Mouse (Mus musculus) cerebellum, adult 11-12 months (tissue): ENCODE data around the gene Wnt6.
A peak's percentile ranks its signal among the peaks of the same experiment; 100 is the strongest.

Experiments used
- DNase-seq: peaks from one replicate; pipeline ENCODE4 v3.0.0; 2022

Gene Wnt6

GRCm38 (mm10) chr1:74771845-74771930 lies at the start of gene Wnt6:
Wnt6 (plus strand) TSS chr1:74771892.
- no peak for DNase-seq

DNA sequence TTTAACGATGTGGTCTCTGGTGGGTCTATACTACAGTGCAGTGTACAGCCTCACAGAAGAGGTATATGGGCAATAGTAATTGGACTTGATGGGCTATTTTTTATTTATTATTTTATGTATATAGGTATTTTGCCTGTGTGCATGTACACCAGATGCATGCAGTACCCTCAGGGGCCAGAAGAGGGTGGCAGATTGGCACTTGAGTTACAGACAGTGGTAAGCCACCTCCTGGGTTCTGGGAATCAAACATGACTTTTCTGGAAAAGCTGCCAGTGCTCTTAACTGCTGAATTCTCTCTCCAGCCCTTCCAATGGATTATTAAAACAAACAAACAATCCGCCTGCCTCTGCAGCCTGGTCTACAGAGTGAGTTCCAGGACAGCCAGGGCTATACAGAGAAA lies 47.9 kb upstream of the Wnt6 start:
- no peak for DNase-seq

DNA sequence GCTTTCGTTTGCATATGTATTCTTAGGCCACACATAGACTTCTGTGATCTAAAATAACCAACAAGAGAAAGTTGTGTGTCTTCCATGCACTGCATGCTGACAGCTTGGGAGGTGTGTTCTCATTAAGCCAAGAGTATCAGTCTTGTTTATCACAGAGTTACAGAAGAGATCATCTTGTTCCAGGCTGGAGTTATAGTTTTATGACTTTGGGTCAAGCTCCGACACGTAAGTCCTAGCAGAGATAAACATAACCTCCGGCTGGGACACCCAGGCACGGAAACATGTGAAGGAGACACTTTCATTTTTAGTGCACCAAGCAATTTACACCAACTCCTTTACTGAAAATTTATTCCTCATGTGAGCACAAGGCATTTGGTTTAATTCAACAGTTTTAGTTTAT lies 45.6 kb upstream of the Wnt6 start:
- no peak for DNase-seq

DNA sequence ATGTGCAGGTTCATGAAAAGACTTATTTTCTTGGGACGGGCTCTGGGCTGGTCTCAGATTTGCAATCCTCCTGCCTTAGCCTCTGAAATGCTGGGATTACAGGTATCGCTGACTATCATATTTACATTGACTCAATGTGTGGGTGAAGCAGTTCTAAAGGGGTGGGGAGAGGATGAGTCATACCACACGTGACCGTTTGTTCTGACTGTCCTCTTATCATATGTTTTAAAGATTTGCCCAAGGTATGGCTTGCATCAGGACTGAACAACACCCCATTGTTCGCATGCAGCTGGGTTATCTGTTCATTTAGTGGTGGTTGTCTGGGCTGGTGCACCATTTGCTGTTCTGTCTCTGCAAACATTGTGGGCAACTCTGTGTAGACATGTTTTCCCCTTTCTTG lies 45.0 kb upstream of the Wnt6 start:
- no peak for DNase-seq

- DNase-seq: no peak
Observed at GRCm38 (mm10) chr1:74728446-74728845, 43.2 kb upstream of the Wnt6 start.

DNA sequence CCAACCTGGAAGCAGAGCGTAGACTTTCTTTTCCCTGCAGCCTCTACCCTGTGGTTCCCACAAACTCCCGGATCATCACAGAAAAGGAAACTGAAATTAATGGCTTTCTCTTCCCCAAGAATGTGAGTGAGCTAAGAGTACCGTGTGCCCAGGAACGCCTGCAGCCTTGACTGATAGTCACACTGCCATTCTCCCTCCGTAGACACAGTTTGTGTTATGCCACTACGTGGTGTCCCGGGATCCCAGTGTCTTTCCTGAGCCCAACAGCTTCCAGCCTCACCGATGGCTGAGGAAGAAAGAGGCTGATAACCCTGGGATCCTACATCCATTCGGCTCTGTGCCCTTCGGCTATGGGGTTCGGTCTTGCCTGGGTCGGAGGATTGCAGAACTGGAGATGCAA lies 34.7 kb upstream of the Wnt6 start:
- no peak for DNase-seq

- no peak for DNase-seq
Observed at GRCm38 (mm10) chr1:74737500-74737899, 34.2 kb upstream of the Wnt6 start.

- no peak for DNase-seq
Observed at GRCm38 (mm10) chr1:74740846-74741245, 30.8 kb upstream of the Wnt6 start.

- DNase-seq: no peak
Observed at GRCm38 (mm10) chr1:74747335-74747734, 24.4 kb upstream of the Wnt6 start.

GRCm38 (mm10) chr1:74748643-74749271 lies 22.9 kb upstream of the Wnt6 start, which contains the start of gene Prkag3:
Prkag3 (minus strand) TSS chr1:74749221.
- DNase-seq: no peak

DNA sequence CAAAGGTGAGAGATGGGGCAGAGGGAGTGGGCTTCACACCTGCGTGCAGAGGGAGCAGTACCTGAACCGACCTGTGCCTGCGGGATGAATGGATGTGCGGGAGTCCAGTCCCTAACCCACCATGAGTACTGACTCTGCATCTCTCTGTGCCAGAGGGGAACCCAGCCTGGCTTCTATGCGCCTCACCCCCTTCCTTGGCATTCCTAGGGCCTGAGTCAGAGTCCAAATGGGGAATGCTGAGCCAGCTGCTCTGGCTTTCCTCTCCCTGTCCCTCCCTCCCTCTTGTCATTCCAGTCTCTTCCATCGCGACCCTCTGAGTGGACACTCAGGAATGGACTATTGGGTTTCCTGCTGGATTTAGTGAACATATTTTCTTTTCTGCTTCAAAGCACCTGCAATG lies 22.4 kb upstream of the Wnt6 start:
- DNase-seq: no peak

- no peak for DNase-seq
Observed at GRCm38 (mm10) chr1:74750683-74751082, 21.0 kb upstream of the Wnt6 start.

GRCm38 (mm10) chr1:74752150-74752549 lies 19.5 kb upstream of the Wnt6 start:
- no peak for DNase-seq

DNA sequence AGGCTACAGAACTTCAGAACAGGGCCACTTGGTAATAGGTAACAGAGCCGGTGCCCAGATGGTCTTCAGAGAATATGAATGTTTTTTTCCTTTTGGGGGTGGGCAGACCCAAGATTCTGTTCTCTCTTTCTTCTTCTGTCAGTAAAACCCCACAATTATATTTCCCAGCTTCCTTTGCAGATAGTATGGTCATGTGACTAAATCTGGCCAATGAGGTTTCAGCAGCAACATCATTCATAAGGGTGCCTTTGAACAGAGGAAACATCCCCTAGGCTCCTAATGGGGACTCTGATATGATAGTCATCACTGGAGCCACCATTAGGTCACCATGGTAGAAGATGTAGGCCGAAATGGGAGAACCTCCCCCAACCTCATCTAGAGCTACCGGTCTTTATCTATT lies 18.9 kb upstream of the Wnt6 start:
- DNase-seq: no peak

- DNase-seq: no peak
Observed at GRCm38 (mm10) chr1:74753266-74753974, 18.3 kb upstream of the Wnt6 start.

- DNase-seq: no peak
Observed at GRCm38 (mm10) chr1:74754175-74754785, 17.4 kb upstream of the Wnt6 start.

DNA sequence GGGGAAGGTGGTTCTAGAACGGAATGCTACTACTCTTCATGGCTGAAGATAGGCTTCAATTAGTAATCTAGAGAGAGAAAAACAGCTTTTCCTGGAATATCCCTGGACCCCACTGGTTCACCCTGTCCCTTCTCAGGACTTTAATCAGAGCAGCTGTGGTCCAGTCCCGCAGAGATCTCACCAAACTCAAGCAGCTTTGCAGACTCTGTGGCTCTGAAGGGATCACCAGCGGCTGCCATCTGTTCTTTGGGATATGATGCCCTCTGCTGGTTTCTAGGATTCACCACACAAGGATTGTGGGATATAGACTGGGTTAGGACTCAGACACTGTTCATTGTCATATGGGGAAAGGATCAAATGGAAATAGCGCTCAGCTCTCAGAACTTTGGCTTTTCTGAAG lies 11.9 kb upstream of the Wnt6 start:
- no peak for DNase-seq

GRCm38 (mm10) chr1:74763081-74763480 lies 8.6 kb upstream of the Wnt6 start:
- DNase-seq: no peak

DNA sequence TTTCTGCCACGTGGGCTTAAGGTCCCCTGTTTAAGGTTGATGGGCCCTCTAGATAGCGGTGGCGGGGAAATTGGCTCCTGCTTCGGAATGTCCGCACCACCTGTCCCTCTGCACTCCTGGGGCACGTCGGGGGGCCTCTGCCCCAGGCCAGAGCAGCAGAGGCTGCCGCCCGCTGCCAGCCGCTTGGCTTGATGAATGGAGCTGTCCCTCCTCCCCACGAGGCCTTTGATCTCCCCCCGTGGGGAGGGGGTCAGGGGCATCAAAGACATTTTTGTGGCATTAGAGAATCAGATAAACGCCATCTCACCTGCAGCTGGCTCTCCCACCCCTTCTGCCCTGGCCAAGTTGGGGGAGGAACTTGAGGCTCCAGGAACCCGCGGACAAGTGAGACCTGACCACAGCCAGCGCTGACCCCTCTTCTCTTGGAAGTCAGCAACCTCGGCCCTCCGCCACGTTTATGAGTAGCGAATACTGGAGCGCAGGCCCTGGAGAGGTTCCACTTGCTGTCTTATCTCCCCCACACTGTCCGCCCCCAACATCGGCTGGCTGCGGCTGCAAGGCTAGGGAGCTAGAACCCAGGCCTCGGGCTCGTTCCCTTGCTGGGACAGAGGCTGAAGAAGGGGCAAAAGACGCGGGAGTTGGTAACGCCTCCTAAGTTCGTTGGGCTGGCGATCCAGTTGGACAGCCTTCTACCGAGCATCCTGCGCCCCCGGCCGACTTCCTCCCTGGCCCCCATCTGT lies 795 bp upstream of the Wnt6 start:
- DNase-seq: no peak

GRCm38 (mm10) chr1:74771467-74771844 lies 236 bp upstream of the Wnt6 start:
- no peak for DNase-seq

DNA sequence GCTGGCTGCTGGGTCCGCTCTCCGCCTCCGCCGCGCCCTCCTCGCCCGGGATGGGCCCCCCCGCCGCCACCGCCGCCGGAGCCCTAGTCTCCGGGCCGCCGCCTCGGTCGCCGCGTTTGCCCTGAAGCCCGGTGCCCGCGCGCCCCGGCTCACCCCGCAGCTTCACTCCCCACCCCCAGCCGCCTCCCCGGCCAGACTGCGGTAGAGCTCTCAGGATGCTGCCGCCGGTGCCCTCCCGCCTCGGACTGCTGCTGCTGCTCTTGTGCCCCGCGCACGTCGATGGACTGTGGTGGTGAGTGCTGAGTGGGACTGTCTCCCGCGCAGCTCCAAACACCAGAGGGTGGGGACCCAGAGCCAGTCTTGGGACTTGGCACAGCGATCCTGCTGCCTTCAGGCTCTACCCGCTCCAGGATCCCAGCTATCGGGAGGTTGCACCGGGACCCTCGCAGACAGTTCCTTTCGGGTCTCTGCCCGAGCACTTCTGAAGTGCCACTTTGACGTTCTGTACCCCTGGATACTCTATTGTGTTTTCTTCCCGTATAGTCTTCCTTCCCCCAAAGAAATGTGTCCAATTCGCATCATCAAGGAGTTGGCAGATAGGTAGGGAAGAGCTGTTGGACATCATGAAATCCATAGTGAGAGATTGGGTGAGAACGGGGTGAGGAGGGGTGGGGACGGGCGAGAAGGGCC lies 384 bp downstream of the Wnt6 start:
- no peak for DNase-seq

DNA sequence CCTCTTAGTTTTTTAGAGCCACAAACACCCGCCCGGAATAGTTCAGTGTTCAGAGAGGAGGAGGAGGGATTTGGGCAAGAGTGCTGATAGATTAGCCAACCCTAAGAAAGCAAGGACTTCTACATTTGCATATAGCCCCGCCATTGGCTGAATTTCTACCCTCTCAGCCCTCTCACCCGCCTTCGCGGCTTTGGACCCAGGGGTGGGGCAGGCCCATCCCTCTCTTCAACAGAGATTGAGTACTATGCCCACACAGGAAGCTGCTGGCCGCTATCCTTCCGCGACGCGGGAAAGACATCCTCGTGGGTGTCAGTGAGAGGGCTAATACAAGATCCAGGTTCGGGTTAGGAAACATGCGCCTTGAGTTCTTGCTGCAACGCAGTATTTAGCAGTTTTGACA lies 1.4 kb downstream of the Wnt6 start:
- DNase-seq: peak; percentile 31

GRCm38 (mm10) chr1:74774062-74774461 lies 2.4 kb downstream of the Wnt6 start:
- DNase-seq: no peak

- peak; percentile 29 for DNase-seq
Observed at GRCm38 (mm10) chr1:74775816-74776215, 4.1 kb downstream of the Wnt6 start.
